Mouse (Mus musculus): ENCODE results near the gene Gm21976. TPM values are rescaled to one million over a fixed set of nuclear protein-coding genes. Genes with fewer than 3 reads are reported as not detected.
A peak's percentile ranks its signal among the peaks of the same experiment; 100 is the strongest.

The Gm21976 gene
- not detected in 2 replicates for polyA plus RNA-seq (2016; fragmentation: Nextera tagmentation; extraction: Ambion mirVana)

DNA sequence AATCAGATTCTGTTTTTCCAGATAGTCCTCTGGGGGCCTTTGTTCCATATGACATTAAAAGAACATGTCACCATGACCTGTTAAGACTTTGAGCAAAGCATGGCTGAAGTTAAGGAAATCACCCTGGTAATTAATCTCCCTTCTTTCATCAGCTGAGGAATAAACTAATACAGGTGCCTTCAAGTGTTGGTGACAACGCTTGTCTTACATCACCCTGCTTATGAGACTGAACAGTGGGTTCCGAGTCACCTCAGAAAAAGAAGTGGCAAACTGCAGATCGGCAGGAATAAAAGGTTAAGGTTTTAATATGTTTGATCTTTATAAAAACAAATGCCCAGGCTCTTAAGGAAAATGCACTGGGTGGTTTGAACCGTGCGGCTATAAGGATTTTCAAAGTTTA lies at the start of gene Gm21976:
Gm21976 (plus strand) TSS at position 202 of the 400 bp plus-strand sequence.
- H3K9me3 ChIP-seq, result no peaks in the 10 kb centered on the region
- H3K4me2 ChIP-seq (replicated peaks), result no peak within 1 kb of the TSS
- H3K27me3 ChIP-seq (replicated peaks), result no peaks in the 10 kb centered on the region
- ATAC-seq (ENCODE audit: low FRiP score, low read depth), result no peak
- peaks cover 6% of the 10 kb centered on the region; the same call in 1 of the 2 replicates for H3K36me3 ChIP-seq
- no peak within 1 kb of the TSS for H3K9ac ChIP-seq
- WGBS, result 91% methylated on average over 5 of the region's 5 CpGs
- no peak within 1 kb of the TSS for H3K4me3 ChIP-seq
- no peaks in the 10 kb centered on the region for H3K4me1 ChIP-seq
- H3K27ac ChIP-seq, result no peak within 1 kb of the TSS

GRCm38 (mm10) chr13:98230511-98230910 lies 49.2 kb upstream of the Gm21976 start:
- no peak overlapping the region for H3K4me2 ChIP-seq (replicated peaks)
- H3K27me3 ChIP-seq (replicated peaks), result no peaks in the 10 kb centered on the region
- no peaks in the 10 kb centered on the region for H3K4me1 ChIP-seq
- no peak overlapping the region for H3K4me3 ChIP-seq
- H3K27ac ChIP-seq, result no peak overlapping the region
- H3K9me3 ChIP-seq, result no peaks in the 10 kb centered on the region
- H3K9ac ChIP-seq, result no peak overlapping the region
- no peaks in the 10 kb centered on the region for H3K36me3 ChIP-seq
- WGBS, result 94% methylated on average over 1 of the region's 1 CpGs
- no peak for ATAC-seq (ENCODE audit: low FRiP score, low read depth)

DNA sequence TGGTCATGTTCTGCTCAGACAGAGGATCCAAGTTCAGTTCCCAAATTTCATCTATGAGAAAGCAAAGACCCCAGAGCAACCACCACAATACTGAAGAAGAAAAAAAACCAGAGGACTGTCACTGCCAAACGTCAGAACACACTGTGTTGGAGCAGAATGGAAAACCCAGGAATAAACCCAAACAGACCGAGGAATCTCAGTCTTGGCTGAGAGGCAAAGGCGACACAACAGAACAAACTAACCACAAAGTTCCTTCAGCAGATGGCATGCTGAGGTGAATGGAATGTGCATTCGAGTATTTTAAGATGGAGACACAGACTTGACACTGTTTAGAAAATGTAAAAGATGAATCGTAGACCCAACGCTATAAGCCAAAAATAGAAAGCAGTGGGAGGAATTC lies 44.2 kb upstream of the Gm21976 start:
- 85% methylated on average over 6 of the region's 6 CpGs for WGBS
- ATAC-seq (ENCODE audit: low FRiP score, low read depth), result no peak
- no peak overlapping the region for H3K4me3 ChIP-seq

GRCm38 (mm10) chr13:98239978-98240641 lies 39.6 kb upstream of the Gm21976 start:
- Histone ChIP-seq H3K36me3 (no peaks in the 10 kb centered on the region), H3K4me1 (no peaks in the 10 kb centered on the region), H3K9me3 (no peaks in the 10 kb centered on the region), H3K27ac (no peak overlapping the region), H3K4me2 (replicated peaks) (no peak overlapping the region), H3K9ac (no peak overlapping the region), H3K27me3 (replicated peaks) (no peaks in the 10 kb centered on the region), H3K4me3 (no peak overlapping the region)
- ATAC-seq (ENCODE audit: low FRiP score, low read depth), result no peak
- 22% methylated on average over 12 of the region's 12 CpGs for WGBS

More for the DNA sequence above, 44.2 kb upstream of the Gm21976 start:
- H3K4me2 ChIP-seq (replicated peaks), result no peak overlapping the region
- no peak overlapping the region for H3K9ac ChIP-seq
- H3K36me3 ChIP-seq, result no peaks in the 10 kb centered on the region
- H3K4me1 ChIP-seq, result no peaks in the 10 kb centered on the region
- no peaks in the 10 kb centered on the region for H3K9me3 ChIP-seq
- H3K27me3 ChIP-seq (replicated peaks), result no peaks in the 10 kb centered on the region
- H3K27ac ChIP-seq, result no peak overlapping the region

- Histone ChIP-seq H3K9me3 (no peaks in the 10 kb centered on the region), H3K4me2 (replicated peaks) (no peak overlapping the region), H3K27ac (no peak overlapping the region), H3K27me3 (replicated peaks) (no peaks in the 10 kb centered on the region), H3K4me3 (no peak overlapping the region), H3K4me1 (no peaks in the 10 kb centered on the region), H3K9ac (no peak overlapping the region), H3K36me3 (no peaks in the 10 kb centered on the region)
- WGBS, result 68% methylated on average over 9 of the region's 9 CpGs
- no peak for ATAC-seq (ENCODE audit: low FRiP score, low read depth)
These were observed 38.0 kb upstream of the Gm21976 start for GRCm38 (mm10) chr13:98241531-98242282.

- Histone ChIP-seq H3K4me1 (no peaks in the 10 kb centered on the region), H3K9ac (no peak overlapping the region), H3K4me2 (replicated peaks) (no peak overlapping the region), H3K4me3 (no peak overlapping the region), H3K27me3 (replicated peaks) (no peaks in the 10 kb centered on the region), H3K27ac (no peak overlapping the region), H3K36me3 (peaks cover 25% of the 10 kb centered on the region), H3K9me3 (no peaks in the 10 kb centered on the region)
- ATAC-seq (ENCODE audit: low FRiP score, low read depth), result no peak
- WGBS, result 65% methylated on average over 5 of the region's 5 CpGs
These were observed 34.9 kb upstream of the Gm21976 start for GRCm38 (mm10) chr13:98244571-98245350.

GRCm38 (mm10) chr13:98245386-98245785 lies 34.3 kb upstream of the Gm21976 start:
- Histone ChIP-seq H3K36me3 (peaks cover 32% of the 10 kb centered on the region), H3K27me3 (replicated peaks) (no peaks in the 10 kb centered on the region), H3K4me1 (no peaks in the 10 kb centered on the region), H3K4me2 (replicated peaks) (no peak overlapping the region), H3K27ac (no peak overlapping the region), H3K4me3 (no peak overlapping the region), H3K9me3 (no peaks in the 10 kb centered on the region), H3K9ac (no peak overlapping the region)
- 72% methylated on average over 7 of the region's 7 CpGs for WGBS
- no peak for ATAC-seq (ENCODE audit: low FRiP score, low read depth)

- no peaks in the 10 kb centered on the region for H3K9me3 ChIP-seq
- ATAC-seq (ENCODE audit: low FRiP score, low read depth), result no peak
- no peak overlapping the region for H3K27ac ChIP-seq
- WGBS, result 89% methylated on average over 10 of the region's 10 CpGs
- H3K9ac ChIP-seq, result no peak overlapping the region
- H3K27me3 ChIP-seq (replicated peaks), result no peaks in the 10 kb centered on the region
- no peak overlapping the region for H3K4me2 ChIP-seq (replicated peaks)
- H3K4me3 ChIP-seq, result no peak overlapping the region
- H3K4me1 ChIP-seq, result no peaks in the 10 kb centered on the region
- H3K36me3 ChIP-seq, result peaks cover 64% of the 10 kb centered on the region
These were observed 30.1 kb upstream of the Gm21976 start for GRCm38 (mm10) chr13:98249594-98249993.

- Histone ChIP-seq H3K4me2 (replicated peaks) (no peak overlapping the region), H3K9ac (no peak overlapping the region), H3K27ac (no peak overlapping the region), H3K4me1 (no peaks in the 10 kb centered on the region), H3K36me3 (peaks cover 76% of the 10 kb centered on the region), H3K9me3 (no peaks in the 10 kb centered on the region), H3K27me3 (replicated peaks) (no peaks in the 10 kb centered on the region), H3K4me3 (no peak overlapping the region)
- 80% methylated on average over 9 of the region's 9 CpGs for WGBS
- no peak for ATAC-seq (ENCODE audit: low FRiP score, low read depth)
These were observed 24.8 kb upstream of the Gm21976 start for GRCm38 (mm10) chr13:98254921-98255320.

GRCm38 (mm10) chr13:98262636-98263457 lies 16.8 kb upstream of the Gm21976 start, which contains the start of the genes Utp15 and Ankra2:
TSS of gene Utp15 (minus strand) at chr13:98263041.
TSS of gene Ankra2 (plus strand) at chr13:98263074.
- peak; percentile 99 for ATAC-seq (ENCODE audit: low FRiP score, low read depth)
- peaks cover 20% of the 10 kb centered on the region for H3K4me1 ChIP-seq
- H3K27ac ChIP-seq, result peak within 1 kb of the TSS; percentile 84
- peak within 1 kb of the TSS; percentile 78 for H3K4me2 ChIP-seq (replicated peaks)
- no peaks in the 10 kb centered on the region for H3K27me3 ChIP-seq (replicated peaks)
- no peaks in the 10 kb centered on the region for H3K9me3 ChIP-seq
- peak within 1 kb of the TSS; percentile 79 for H3K9ac ChIP-seq
- under 1% methylated on average over 71 of the region's 71 CpGs for WGBS
- H3K4me3 ChIP-seq, result peak within 1 kb of the TSS; percentile 80
- peaks cover 17% of the 10 kb centered on the region for H3K36me3 ChIP-seq

- Histone ChIP-seq H3K27me3 (replicated peaks) (no peaks in the 10 kb centered on the region), H3K4me1 (peaks cover 20% of the 10 kb centered on the region), H3K9ac (peak overlapping the region; percentile 79), H3K36me3 (peaks cover 20% of the 10 kb centered on the region), H3K9me3 (no peaks in the 10 kb centered on the region), H3K27ac (peak overlapping the region; percentile 84), H3K4me3 (peak overlapping the region; percentile 80), H3K4me2 (replicated peaks) (peak overlapping the region; percentile 78)
- 1% methylated on average over 16 of the region's 16 CpGs for WGBS
- no peak; the same call in 1 of the 2 replicates for ATAC-seq (ENCODE audit: low FRiP score, low read depth)
These were observed 16.2 kb upstream of the Gm21976 start for GRCm38 (mm10) chr13:98263458-98263987.

Measured in neural tube, embryonic 12.5 days (tissue).